Mouse (Mus musculus) liver, adult (tissue): ENCODE measurements around the gene Nudt4.

Source experiments
- GATA4 ChIP-seq: IDR thresholded peaks from 2 replicates; pipeline ENCODE4 v1.6.1; 2014; ENCODE audit warnings: mild to moderate bottlenecking, low read length; ENCODE audit not compliant: insufficient replicate concordance

Nudt4 gene

GRCm38 (mm10) chr10:95563851-95564845 lies at the start of gene Nudt4:
Nudt4 (minus strand) TSS chr10:95564146.
- TF ChIP-seq GATA4, result no peak

- no peak for TF ChIP-seq GATA4
These were observed 47.4 kb upstream of the Nudt4 start for GRCm38 (mm10) chr10:95611331-95611721.

DNA sequence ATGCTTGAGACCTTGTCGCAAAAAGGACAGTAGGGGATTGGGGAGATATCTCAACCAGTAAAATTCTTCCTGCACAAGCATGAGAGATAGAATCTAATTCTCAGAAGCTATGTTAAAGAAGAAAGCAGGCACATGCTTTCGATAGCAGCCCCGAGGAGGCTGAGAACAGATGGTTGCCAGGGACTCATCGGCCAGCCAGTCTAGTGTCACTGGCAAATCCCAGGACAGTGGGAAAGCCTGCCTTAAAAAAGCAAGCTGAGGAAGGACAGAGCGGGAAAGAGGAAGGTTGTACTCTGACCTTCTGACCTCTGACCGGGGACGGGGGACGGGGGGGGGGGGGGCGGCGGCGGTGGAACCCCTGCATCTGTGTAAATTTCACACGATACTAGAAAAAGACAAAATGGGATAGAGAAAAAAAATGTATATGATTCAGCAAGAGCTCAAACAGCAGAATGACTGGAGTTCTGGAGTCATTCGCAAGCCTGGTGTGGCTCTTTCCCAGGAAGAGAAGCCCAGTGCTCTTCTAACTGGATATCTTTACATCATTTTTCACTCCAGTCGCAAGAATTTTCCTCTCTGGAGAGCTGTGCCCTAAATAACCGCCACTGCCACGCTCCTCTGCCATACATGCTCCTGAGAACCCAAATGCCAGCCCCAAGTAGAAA lies 46.9 kb upstream of the Nudt4 start:
- TF ChIP-seq GATA4, result no peak

GRCm38 (mm10) chr10:95604979-95605613 lies 41.1 kb upstream of the Nudt4 start:
- no peak for TF ChIP-seq GATA4

GRCm38 (mm10) chr10:95600527-95600926 lies 36.6 kb upstream of the Nudt4 start:
- TF ChIP-seq GATA4, result no peak

DNA sequence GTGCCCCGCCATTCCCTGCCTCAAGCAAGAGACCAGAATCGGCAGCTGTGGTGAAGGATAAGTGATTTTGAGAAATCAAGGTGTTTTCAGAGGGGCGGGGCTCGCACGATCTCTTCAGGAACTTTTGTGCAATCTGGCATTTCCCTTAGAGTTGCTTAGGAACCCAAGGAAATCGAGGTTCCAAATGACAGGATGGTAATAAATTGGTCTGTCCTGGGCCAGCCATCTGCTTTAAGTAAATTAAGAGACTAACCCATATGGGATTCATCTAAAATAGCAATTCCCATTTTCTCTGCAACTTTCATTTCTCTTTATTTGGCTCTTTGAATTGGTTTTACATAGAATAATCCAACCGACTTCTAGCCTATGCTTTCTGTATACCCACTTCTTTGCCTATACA lies 35.8 kb upstream of the Nudt4 start:
- no peak for TF ChIP-seq GATA4

- TF ChIP-seq GATA4, result no peak
These were observed 34.2 kb upstream of the Nudt4 start for GRCm38 (mm10) chr10:95598056-95598587.

GRCm38 (mm10) chr10:95595852-95596639 lies 32.1 kb upstream of the Nudt4 start:
- TF ChIP-seq GATA4, result no peak

GRCm38 (mm10) chr10:95594414-95594813 lies 30.5 kb upstream of the Nudt4 start:
- no peak for TF ChIP-seq GATA4

- TF ChIP-seq GATA4, result no peak
These were observed 27.3 kb upstream of the Nudt4 start for GRCm38 (mm10) chr10:95591257-95591656.

DNA sequence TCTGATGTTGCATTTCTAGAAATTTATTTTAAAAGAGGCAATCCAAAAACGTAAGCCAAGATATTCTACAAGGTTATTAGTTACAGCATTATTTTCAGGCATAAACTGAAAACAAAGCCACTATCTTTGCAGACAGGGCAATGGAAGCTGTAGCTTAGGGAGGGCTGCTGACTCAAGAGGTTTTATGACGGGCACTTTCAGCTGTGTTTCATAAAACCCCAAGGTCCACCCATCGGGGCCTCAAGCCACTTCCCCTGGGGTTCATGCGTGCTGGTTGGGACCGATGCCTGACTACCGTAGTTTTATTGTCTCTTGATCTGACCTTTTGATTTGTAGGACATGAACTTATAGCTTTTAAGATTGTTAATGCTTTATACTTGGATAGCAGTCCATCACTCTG lies 26.2 kb upstream of the Nudt4 start:
- no peak for TF ChIP-seq GATA4

DNA sequence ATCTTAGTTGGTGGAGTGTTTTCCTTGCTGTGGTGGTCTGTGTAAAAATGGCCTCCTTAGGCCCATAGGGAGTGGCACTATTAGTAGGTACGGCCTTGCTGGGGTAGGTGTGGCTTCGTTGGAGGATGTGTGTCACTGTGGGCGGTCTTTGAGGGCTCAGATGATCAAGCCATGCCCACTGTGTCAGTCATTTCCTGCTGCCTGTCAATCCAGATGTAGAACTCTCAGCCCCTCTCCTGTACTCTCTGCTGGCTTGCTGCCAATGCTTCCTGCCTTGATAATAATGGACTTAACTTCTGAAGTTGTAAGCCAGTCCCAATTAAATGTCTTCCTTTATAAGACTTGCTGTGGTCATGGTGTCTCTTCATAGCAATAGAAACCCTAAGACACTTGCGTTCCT lies 25.2 kb upstream of the Nudt4 start:
- TF ChIP-seq GATA4, result no peak

DNA sequence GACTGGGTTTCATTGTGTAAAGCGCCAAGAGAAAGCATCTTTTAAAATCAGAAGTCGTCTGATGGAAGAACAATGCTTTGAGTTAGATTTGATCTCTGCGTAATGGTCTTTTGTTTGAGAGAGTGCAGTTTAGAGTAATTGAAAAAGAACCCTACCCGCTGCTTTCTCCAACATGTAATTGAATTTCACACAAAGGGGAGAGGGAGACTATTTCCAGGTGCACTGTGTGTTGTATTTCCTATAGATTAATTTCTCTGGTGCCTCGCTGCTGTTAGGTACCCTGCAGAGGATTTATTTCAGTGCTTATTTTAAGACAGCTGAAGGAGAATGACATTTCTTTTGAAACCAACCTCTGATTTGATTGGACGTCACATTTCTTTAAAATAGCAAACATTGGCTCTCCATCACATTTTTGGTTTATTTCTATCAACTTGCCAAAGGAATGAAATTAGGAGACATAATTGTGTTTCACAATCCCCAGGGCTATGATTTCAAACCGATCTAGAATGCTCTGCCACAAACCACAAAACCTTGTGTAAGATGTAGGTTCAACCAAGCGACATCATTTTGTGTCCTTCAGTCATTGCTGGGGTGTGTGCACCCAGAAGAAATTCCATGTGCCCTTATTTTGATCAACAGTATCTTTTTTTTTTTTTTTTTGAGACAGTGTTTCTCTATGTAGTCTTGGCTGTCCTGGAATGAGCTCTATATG lies 23.7 kb upstream of the Nudt4 start:
- TF ChIP-seq GATA4, result no peak

- TF ChIP-seq GATA4, result no peak
These were observed 21.6 kb upstream of the Nudt4 start for GRCm38 (mm10) chr10:95585554-95585953.
